Mouse (Mus musculus) liver, embryonic 14.5 days (tissue): ENCODE results near the gene Ssr2.

Experiments
- CTCF ChIP-seq: IDR thresholded peaks from 2 replicates; pipeline ENCODE4 v1.5.1; 2016; ENCODE audit warnings: antibody characterized with exemption, low read depth, control low read depth
- EP300 ChIP-seq: IDR thresholded peaks from 2 replicates; pipeline ENCODE4 v1.6.1; 2016; ENCODE audit warnings: antibody characterized with exemption, low read depth

DNA sequence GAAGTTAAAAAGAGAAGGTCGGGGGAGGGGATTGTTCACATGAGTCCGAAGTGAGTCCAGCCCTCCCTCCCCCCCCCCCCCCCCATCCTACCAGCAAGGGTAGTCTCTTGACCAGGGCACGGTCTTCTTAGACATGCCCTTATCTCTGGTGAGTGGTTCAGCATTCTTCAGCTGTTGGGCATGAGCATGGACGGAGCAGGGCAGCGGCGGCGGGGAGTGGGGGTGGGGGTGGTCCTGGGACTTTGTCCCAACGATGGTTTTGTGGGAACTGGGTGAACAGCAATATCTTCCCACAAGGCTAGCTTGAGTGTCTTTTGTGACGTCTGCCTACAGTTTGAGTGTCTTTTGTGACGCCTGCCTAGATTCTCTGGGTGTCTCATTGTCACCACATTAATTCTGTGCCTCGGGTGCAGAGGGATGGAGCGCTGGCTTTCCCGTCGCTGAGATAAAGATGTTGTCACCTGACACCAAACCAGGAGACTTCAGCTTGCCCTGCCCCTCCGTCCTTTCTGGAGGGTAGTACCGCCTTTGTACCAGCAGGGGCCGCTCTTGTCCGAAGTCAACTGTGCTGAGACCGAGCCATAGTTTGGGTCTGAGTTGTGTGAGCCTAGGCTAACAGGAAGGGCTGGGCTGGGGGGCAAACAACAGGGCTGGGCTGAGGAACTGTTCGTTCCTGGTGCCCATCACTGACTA lies 31.5 kb downstream of the Ssr2 start:
- TF ChIP-seq CTCF: peak; percentile 100
- no peak for TF ChIP-seq EP300
